In the genomic region with DNA sequence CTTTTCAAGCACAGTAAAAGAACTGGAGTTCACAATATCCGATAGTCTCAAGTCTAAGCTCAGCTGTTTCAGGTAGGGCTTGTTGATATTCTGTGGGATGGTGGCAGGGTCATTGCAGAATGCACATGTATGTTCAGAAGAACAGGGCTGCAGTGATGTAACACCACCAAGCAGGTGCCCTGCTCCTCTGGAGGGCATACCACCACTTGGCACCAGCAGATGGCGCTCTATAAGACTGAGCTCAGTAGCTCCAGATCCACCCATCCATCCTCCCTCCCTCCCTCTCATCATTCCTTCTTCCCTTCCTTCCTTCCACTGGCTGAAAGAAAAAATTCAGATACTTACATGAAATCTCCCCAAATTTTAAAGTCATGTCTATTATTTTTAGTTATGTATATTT, we compare ENCODE assay signal across 8 mouse cellular contexts.
A peak's percentile ranks its signal among the peaks of the same experiment; 100 is the strongest.
DNase-seq lines count a peak whose midpoint lies in the region; ATAC-seq and TF ChIP-seq lines count a peak whose summit lies in the region.

No protein-coding gene starts in this region.

- no peak overlapping the region for H3K4me3 ChIP-seq in heart, postnatal 0 days (ENCODE audit: low read depth, low read length)
- H3K4me3 ChIP-seq in heart, embryonic 12.5 days: no peak overlapping the region

- no peak overlapping the region for H3K9ac ChIP-seq in heart, postnatal 0 days (replicated peaks; ENCODE audit: low read depth, low read length)
- no peak overlapping the region for H3K9ac ChIP-seq in heart, embryonic 12.5 days

- H3K4me1 ChIP-seq in heart, postnatal 0 days (ENCODE audit: control insufficient read depth, insufficient read depth): no peaks in the 10 kb centered on the region
- H3K4me1 ChIP-seq in heart, embryonic 12.5 days (replicated peaks): peaks cover 11% of the 10 kb centered on the region

- H3K27me3 ChIP-seq in heart, postnatal 0 days (ENCODE audit: control insufficient read depth, insufficient read depth, low read length): no peaks in the 10 kb centered on the region
- no peaks in the 10 kb centered on the region for H3K27me3 ChIP-seq in heart, embryonic 12.5 days (replicated peaks)
- no peaks in the 10 kb centered on the region for H3K27me3 ChIP-seq in Patski

- in situ Hi-C loops in Patski (cut with MboI; ENCODE audit: low pct_unique_long_range_greater_than_20kb): no loop called here

- no peak overlapping the region for H3K4me2 ChIP-seq in heart, postnatal 0 days (ENCODE audit: low read depth, low read length)
- no peak overlapping the region for H3K4me2 ChIP-seq in heart, embryonic 12.5 days

- CTCF ChIA-PET in Patski (lab: Charles Lee): interaction anchor here (0.9 to 3.0 kb wide), 12 partner anchors 11 to 323 kb away, joined by 3 to 26 read pairs (median 4); no protein-coding TSS in a partner anchor

- no peak for ATAC-seq in heart, postnatal 0 days (ENCODE audit: insufficient read depth, low read depth)
- ATAC-seq in heart, embryonic 12.5 days (ENCODE audit: insufficient number of reproducible peaks, low FRiP score): no peak
- ATAC-seq in Patski: peak; percentile 77
- no peak; the same call in 1 of the 2 replicates for ATAC-seq in erythroblast, adult 5-6 weeks (replicated peaks; ENCODE audit: low FRiP score, poor library complexity, severe bottlenecking)

- peak; percentile 21 for DNase-seq in heart, postnatal 0 days (ENCODE audit: low spot score)
- DNase-seq in 3T3-L1 (ENCODE audit: low read depth, low spot score) (peak; percentile 61), Patski (ENCODE audit: low read depth, low spot score) (no peak)
- peak; percentile 58 to 64 for DNase-seq in cerebellum, postnatal 36 days
- DNase-seq in kidney, postnatal 10 days: peak; percentile 79
- peak; percentile 38 for DNase-seq in neural tube, embryonic 10.5 days (ENCODE audit: extremely low spot score, low spot score)

- POLR2A ChIA-PET in Patski (lab: Charles Lee): no interaction called here

- H3K27ac ChIP-seq in heart, postnatal 0 days (ENCODE audit: low read depth): no peak overlapping the region
- H3K27ac ChIP-seq in heart, embryonic 12.5 days (ENCODE audit: poor library complexity, severe bottlenecking): no peak overlapping the region

- TF ChIP-seq CTCF in heart, postnatal 0 days (IDR thresholded peaks at IDR 0.05; ENCODE audit: low read depth): peak; percentile 56
- no peak for TF ChIP-seq CTCF in Patski (IDR thresholded peaks at IDR 0.05)

- H3K9me3 ChIP-seq in heart, postnatal 0 days (replicated peaks; ENCODE audit: control insufficient read depth, low read length): no peaks in the 10 kb centered on the region
- no peaks in the 10 kb centered on the region for H3K9me3 ChIP-seq in heart, embryonic 12.5 days (replicated peaks)

- TF ChIP-seq EP300 in heart, postnatal 0 days (IDR thresholded peaks at IDR 0.05; ENCODE audit: low read depth): no peak

- WGBS in heart, postnatal 0 days: 58% methylated on average over 2 of the region's 2 CpGs
- 47% methylated on average over 2 of the region's 2 CpGs for WGBS in heart, embryonic 12.5 days

- H3K36me3 ChIP-seq in heart, postnatal 0 days (replicated peaks; ENCODE audit: control insufficient read depth, insufficient read depth, low read length): peaks cover 36% of the 10 kb centered on the region
- peaks cover 23% of the 10 kb centered on the region for H3K36me3 ChIP-seq in heart, embryonic 12.5 days
